Mouse (Mus musculus) heart, embryonic 16.5 days (tissue): Measurements from ENCODE around the gene Arhgap18. TPM values are rescaled to one million over a fixed set of nuclear protein-coding genes. Genes with fewer than 3 reads are reported as not detected.
A peak's percentile ranks its signal among the peaks of the same experiment; 100 is the strongest.

Source experiments
- ATAC-seq: fragments of 200-750 bp; cut with Nextera tagmentation; replicated peaks from 2 replicates; pipeline ENCODE4 v1.8.0; 2017; ENCODE audit warnings: moderate number of reproducible peaks; ENCODE audit not compliant: insufficient read depth, low FRiP score; ENCODE audit errors: extremely low read depth
- H3K27ac ChIP-seq: fragments of 300-500 bp; sonication (generic); 2 replicates; pipeline ENCODE4 v1.5.1; 2014; ENCODE audit warnings: mild to moderate bottlenecking, low read length, control low read depth, moderate library complexity
- H3K27me3 ChIP-seq: fragments of 300-500 bp; sonication (generic); 2 replicates; pipeline ENCODE4 v1.6.1; 2014; ENCODE audit warnings: low read length, mixed read lengths; ENCODE audit not compliant: control insufficient read depth, insufficient read depth
- H3K36me3 ChIP-seq: fragments of 300-500 bp; sonication (generic); 2 replicates; pipeline ENCODE4 v1.6.1; 2014; ENCODE audit not compliant: control insufficient read depth, insufficient read depth
- H3K4me1 ChIP-seq: fragments of 300-500 bp; sonication (generic); 2 replicates; pipeline ENCODE4 v1.6.1; 2014; ENCODE audit warnings: low read length, mixed read lengths; ENCODE audit not compliant: control insufficient read depth, insufficient read depth
- H3K4me2 ChIP-seq: fragments of 300-500 bp; sonication (generic); 2 replicates; pipeline ENCODE4 v1.6.1; 2014; ENCODE audit warnings: low read depth, mild to moderate bottlenecking, control low read depth, low read length
- H3K4me3 ChIP-seq: fragments of 300-500 bp; sonication (generic); 2 replicates; pipeline ENCODE4 v1.5.1; 2014; ENCODE audit warnings: mild to moderate bottlenecking, control low read depth, low read length
- H3K9ac ChIP-seq: fragments of 300-500 bp; sonication (generic); 2 replicates; pipeline ENCODE4 v1.6.1; 2014; ENCODE audit warnings: low read length, control low read depth
- H3K9me3 ChIP-seq: fragments of 300-500 bp; sonication (generic); replicated peaks from 2 replicates; pipeline ENCODE4 v1.6.1; 2016; ENCODE audit warnings: low read length; ENCODE audit not compliant: control insufficient read depth
- WGBS: fragments of 180-500 bp; shearing (Covaris S2); extraction: QIAGEN DNeasy Blood & Tissue Kit; methylation state at CpG from one replicate; pipeline ENCODE4 v1.1.7; 2014; 5-methylcytosine and 5-hydroxymethylcytosine counted together
- polyA plus RNA-seq: library from polyadenylated mRNA; unstranded; fragments of >200 nt; fragmentation: Nextera tagmentation; extraction: Ambion mirVana; gene quantifications from 2 replicates; pipeline ENCODE4 v1.2.1, GENCODE M21; 2015

The Arhgap18 gene
- polyA plus RNA-seq: 39.6 and 42.4 TPM in 2 replicates

DNA sequence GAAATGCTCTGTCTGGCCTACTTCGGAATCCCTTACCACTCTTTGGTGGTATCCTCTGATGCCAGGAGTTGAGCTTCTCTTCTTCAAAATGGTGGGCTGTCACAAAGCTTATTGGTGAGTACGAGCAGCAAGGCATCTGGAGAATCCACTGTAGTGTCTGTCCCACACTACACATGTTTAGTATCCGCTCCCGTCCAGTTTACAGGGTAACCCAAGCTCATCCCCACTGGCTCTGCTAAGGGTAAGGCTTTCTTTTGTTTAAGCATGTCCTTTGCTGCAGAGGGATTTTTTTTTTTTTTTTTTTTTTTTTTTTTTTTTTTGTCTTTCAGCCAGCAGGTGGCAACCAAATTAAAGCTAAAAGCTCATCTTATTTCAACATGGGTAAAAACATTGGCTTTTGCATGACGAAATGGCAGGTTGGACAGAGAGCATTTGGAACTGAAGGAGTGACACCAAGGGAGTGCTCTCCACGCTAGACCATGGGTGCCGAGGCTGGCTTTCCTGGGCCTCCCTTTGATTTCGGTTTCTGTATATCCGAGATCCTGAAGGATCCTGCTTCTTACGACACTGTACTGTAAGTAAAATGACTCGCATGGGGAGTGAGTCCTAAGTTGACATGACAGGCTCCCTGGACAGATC, at the start of gene Arhgap18:
Gene Arhgap18 (plus strand): TSS at position 493 of the 639 bp plus-strand sequence.
- H3K27me3 ChIP-seq: no peaks in the 10 kb centered on the region
- H3K9me3 ChIP-seq: no peaks in the 10 kb centered on the region
- H3K4me2 ChIP-seq: peak within 1 kb of the TSS; percentile 4; the same call in 1 of the 2 replicates
- H3K27ac ChIP-seq: no peak within 1 kb of the TSS
- no peak within 1 kb of the TSS for H3K4me3 ChIP-seq
- no peaks in the 10 kb centered on the region for H3K36me3 ChIP-seq
- H3K4me1 ChIP-seq: no peaks in the 10 kb centered on the region
- 72% methylated on average over 11 of the region's 11 CpGs for WGBS
- no peak for ATAC-seq
- H3K9ac ChIP-seq: no peak within 1 kb of the TSS

DNA sequence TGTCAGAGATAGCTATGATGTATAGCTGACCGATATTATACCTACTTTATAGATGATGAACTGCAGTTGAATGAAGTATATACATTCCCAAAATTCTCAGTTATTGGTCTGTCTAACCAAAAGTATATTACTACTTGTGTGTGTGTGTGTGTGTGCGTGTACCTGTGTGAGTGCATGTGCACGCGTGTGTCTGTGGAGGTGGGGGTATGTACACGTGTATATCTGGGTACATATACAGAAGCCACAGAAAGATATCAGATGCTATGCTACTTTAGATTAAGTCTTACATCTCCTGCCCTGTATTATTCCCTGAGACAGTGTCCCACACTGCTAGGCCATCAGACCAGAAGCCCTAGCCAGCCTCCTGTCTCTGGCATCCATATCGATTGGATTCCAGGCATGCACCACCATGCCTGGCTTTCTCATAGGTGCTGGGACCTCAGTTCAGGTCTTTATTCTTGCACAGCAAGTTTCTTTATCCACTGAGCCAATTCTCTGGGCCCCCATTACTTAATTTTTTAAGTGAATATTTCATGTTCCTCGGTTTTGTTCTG, 42.7 kb upstream of the Arhgap18 start:
- Histone ChIP-seq H3K27ac (no peak overlapping the region), H3K4me1 (no peaks in the 10 kb centered on the region), H3K36me3 (no peaks in the 10 kb centered on the region), H3K4me3 (no peak overlapping the region), H3K27me3 (no peaks in the 10 kb centered on the region), H3K9me3 (peaks cover 2% of the 10 kb centered on the region; the same call in 1 of the 2 replicates), H3K4me2 (no peak overlapping the region), H3K9ac (no peak overlapping the region)
- WGBS: 88% methylated on average over 7 of the region's 7 CpGs
- ATAC-seq: no peak

DNA sequence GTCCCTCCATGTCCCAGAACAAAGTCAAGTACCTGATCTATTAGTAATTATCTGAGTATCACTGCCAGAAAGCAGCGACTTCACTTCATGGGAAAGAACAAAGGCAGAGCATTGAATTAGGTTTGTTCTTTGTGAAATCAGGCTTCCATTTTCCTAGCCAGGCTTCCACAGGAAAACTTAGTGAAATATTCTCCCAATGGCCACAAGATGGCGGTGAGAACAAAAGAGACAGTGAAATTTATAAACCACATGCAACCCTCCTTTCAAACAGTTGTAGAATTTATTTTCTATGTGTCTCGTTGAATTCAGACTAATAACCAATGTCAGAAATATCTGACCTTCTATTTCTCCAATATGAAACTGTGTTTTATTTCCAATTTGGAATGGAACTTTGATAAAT, 42.2 kb upstream of the Arhgap18 start:
- Histone ChIP-seq H3K4me3 (no peak overlapping the region), H3K27ac (no peak overlapping the region), H3K9me3 (peaks cover 2% of the 10 kb centered on the region; the same call in 1 of the 2 replicates), H3K36me3 (no peaks in the 10 kb centered on the region), H3K27me3 (no peaks in the 10 kb centered on the region), H3K9ac (no peak overlapping the region), H3K4me1 (no peaks in the 10 kb centered on the region), H3K4me2 (no peak overlapping the region)
- 3% methylated on average over 3 of the region's 3 CpGs for WGBS
- no peak for ATAC-seq

DNA sequence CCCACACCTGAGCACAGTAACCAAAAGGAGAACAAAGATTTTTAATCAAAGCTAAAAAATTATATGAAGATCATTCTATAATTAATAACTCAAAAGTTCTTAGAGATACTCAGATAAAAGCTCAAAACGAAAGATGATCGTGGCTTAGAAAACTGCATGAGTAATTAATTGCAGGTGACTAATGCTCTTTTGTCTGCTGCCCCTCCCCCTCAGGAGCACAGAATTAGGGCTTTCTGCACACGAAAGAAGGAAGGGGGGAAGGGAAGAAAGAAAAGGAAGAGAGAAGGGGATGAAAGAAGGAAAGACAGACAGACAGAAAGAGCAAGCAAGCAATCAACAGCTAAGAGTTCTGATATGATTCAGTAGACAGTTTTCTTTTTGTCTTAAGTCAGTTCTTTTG, 39.2 kb upstream of the Arhgap18 start:
- 52% methylated on average over 3 of the region's 3 CpGs for WGBS
- Histone ChIP-seq H3K27me3 (no peaks in the 10 kb centered on the region), H3K9ac (no peak overlapping the region)

DNA sequence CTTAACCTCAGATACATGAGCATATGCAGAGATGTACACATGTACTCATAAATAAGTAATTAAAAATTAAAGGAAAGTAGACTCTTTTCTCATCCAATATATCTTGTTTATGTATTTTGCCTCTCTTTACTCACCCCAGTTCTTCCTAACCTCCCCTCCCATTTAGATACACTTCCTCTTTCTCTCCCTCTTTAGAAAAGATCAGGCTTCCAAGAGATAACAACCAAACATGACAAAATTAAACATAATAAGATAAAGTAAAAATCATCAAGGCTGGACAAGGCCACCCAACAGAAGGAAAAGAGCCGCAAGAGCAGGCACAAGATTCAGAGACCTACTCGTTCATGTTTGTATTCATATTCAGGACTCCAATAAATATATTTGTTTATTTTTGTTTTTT, 28.5 kb upstream of the Arhgap18 start:
- Histone ChIP-seq H3K4me2 (no peak overlapping the region), H3K9me3 (peaks cover 5% of the 10 kb centered on the region), H3K27ac (no peak overlapping the region), H3K4me1 (no peaks in the 10 kb centered on the region), H3K9ac (no peak overlapping the region), H3K4me3 (no peak overlapping the region), H3K36me3 (no peaks in the 10 kb centered on the region), H3K27me3 (no peaks in the 10 kb centered on the region)
- 84% methylated on average over 2 of the region's 2 CpGs for WGBS
- no peak for ATAC-seq

More for the DNA sequence above, 39.2 kb upstream of the Arhgap18 start:
- Histone ChIP-seq H3K4me2 (no peak overlapping the region), H3K4me3 (no peak overlapping the region), H3K9me3 (no peaks in the 10 kb centered on the region), H3K27ac (no peak overlapping the region), H3K4me1 (no peaks in the 10 kb centered on the region), H3K36me3 (no peaks in the 10 kb centered on the region)
- no peak for ATAC-seq

DNA sequence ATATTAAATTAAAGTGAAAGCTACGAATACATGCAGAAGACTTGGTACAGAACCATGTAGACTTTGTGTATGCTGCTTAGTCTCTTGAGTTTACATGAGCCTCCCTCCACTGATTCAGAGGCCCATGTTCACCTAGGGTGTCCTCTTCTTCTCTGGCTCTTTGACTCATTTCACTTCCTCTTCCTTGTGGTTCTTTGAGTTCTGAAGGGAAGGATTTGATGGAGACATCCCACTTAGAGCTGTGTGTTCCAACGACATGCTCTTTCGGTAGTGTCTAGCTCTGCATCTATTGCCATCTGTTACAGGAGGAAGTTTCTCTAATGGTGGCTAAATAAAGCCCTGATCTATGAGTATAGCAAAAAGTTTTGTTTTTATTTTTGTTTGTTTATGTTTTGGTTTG, 28.0 kb upstream of the Arhgap18 start:
- Histone ChIP-seq H3K4me1 (no peaks in the 10 kb centered on the region), H3K9ac (no peak overlapping the region), H3K27me3 (no peaks in the 10 kb centered on the region), H3K36me3 (no peaks in the 10 kb centered on the region), H3K4me2 (no peak overlapping the region), H3K27ac (no peak overlapping the region), H3K4me3 (no peak overlapping the region), H3K9me3 (peaks cover 5% of the 10 kb centered on the region)
- WGBS: 90% methylated on average over 3 of the region's 3 CpGs
- ATAC-seq: no peak

DNA sequence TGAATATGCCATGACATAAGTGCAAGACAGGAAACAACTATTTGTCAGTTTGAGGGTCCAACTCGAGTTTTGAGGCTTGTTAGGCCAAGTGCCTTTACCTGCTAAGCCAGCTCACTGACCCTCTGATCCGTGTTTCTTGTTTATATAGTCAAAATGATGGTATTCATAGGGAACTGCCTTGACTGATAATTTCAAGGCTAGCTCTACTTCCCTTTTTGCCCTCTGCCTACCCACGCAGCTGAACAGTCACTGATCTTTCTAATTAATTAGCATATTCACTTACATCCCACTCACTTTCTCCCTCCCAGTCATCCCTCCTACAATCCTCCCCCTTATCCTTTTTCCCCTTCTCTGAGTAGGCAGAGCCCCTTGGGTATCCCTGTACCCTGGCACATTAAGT, 2.4 kb upstream of the Arhgap18 start:
- Histone ChIP-seq H3K4me3 (no peak overlapping the region), H3K9me3 (no peaks in the 10 kb centered on the region), H3K27me3 (no peaks in the 10 kb centered on the region), H3K36me3 (no peaks in the 10 kb centered on the region), H3K27ac (no peak overlapping the region), H3K4me1 (no peaks in the 10 kb centered on the region), H3K9ac (no peak overlapping the region), H3K4me2 (no peak overlapping the region)
- 55% methylated on average over 3 of the region's 3 CpGs for WGBS
- no peak for ATAC-seq

DNA sequence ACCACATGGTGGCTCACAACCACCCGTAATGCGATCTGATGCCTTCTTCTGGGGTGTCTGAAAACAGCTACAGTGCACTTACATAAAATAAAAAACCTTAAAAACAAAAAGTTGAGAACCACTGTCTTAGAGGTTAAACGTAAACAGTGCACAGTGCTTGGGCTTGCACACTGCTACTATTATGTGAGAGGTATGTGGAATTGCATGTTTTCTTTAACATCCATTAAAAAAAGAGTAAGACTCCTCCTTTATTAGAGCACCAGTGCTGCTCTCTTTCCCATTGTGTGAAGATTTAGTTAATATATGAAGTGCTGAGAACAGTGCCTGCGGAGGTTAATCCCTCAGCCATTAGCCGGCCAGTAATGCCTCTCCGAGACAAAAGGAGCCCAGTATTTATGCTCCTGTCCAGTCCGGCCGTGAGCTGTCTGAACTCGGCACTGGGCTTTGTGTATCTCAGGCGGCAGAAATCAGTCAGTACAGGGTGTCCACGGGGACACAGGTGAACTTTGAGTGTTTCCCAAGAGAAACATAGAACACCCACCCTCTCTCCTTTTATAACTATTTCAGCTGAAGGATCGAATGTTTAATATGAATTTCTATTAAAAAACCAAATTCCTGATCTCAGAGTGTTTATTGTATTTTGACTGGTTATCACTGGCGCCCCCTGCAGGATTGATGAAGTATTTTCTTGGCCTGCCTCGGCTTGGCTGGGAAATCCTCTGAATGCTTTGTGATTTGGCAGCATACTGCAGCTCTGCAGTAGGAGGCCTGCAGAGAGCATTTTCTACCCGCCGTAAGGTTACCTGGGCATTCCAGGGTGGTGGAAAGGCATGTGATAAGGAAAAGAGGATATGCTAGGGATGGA, 925 bp upstream of the Arhgap18 start:
- Histone ChIP-seq H3K27ac (no peak overlapping the region), H3K27me3 (no peaks in the 10 kb centered on the region), H3K36me3 (no peaks in the 10 kb centered on the region), H3K4me2 (no peak overlapping the region; the same call in 1 of the 2 replicates), H3K9me3 (no peaks in the 10 kb centered on the region), H3K9ac (no peak overlapping the region), H3K4me1 (no peaks in the 10 kb centered on the region), H3K4me3 (no peak overlapping the region)
- no peak for ATAC-seq
- WGBS: 68% methylated on average over 16 of the region's 16 CpGs

DNA sequence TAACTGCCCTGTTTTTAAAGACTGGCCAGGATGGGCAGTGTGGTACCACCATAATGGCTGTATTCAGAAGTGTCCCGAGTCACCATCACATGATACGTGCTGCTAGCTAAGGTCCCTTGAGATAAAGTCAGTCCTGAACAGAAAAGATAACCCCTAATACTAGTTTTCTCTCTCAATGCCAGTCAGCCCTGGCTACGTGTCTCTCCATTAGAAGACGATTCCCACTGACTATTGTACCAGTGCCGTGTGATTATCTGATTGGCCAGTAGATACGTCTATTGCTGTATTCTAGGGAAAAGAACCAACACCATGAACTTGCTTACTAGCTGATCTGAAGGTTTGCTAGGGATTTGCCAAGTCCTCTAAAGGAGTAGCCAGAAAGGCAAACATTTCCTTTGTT, 785 bp downstream of the Arhgap18 start:
- no peak overlapping the region for H3K4me2 ChIP-seq
- H3K4me1 ChIP-seq: no peaks in the 10 kb centered on the region
- no peaks in the 10 kb centered on the region for H3K36me3 ChIP-seq
- H3K9ac ChIP-seq: no peak overlapping the region
- H3K27ac ChIP-seq: no peak overlapping the region
- no peaks in the 10 kb centered on the region for H3K27me3 ChIP-seq
- H3K4me3 ChIP-seq: no peak overlapping the region
- no peaks in the 10 kb centered on the region for H3K9me3 ChIP-seq
- ATAC-seq: no peak
- WGBS: 80% methylated on average over 6 of the region's 6 CpGs
